Mouse (Mus musculus): ENCODE data around the gene Pbx4. TPM values are rescaled to one million over a fixed set of nuclear protein-coding genes. Genes with fewer than 3 reads are reported as not detected.

Pbx4 gene
- polyA plus RNA-seq, 1 experiment from 2014 or later, result 8.0 TPM

GRCm38 (mm10) chr8:69837057-69837682 lies 4.9 kb downstream of the Pbx4 start:
- CTCF ChIA-PET, result no interaction called here
- H3K27me3 ChIP-seq, result no peaks in the 10 kb centered on the region
- DNase-seq (ENCODE audit: low read depth, low spot score), result no peak
- ATAC-seq, result no peak
- POLR2A ChIA-PET, result no interaction called here
- in situ Hi-C loops (cut with MboI; ENCODE audit: low pct_unique_long_range_greater_than_20kb), result no loop called here
- no peak for TF ChIP-seq CTCF (IDR thresholded peaks at IDR 0.05)

DNA sequence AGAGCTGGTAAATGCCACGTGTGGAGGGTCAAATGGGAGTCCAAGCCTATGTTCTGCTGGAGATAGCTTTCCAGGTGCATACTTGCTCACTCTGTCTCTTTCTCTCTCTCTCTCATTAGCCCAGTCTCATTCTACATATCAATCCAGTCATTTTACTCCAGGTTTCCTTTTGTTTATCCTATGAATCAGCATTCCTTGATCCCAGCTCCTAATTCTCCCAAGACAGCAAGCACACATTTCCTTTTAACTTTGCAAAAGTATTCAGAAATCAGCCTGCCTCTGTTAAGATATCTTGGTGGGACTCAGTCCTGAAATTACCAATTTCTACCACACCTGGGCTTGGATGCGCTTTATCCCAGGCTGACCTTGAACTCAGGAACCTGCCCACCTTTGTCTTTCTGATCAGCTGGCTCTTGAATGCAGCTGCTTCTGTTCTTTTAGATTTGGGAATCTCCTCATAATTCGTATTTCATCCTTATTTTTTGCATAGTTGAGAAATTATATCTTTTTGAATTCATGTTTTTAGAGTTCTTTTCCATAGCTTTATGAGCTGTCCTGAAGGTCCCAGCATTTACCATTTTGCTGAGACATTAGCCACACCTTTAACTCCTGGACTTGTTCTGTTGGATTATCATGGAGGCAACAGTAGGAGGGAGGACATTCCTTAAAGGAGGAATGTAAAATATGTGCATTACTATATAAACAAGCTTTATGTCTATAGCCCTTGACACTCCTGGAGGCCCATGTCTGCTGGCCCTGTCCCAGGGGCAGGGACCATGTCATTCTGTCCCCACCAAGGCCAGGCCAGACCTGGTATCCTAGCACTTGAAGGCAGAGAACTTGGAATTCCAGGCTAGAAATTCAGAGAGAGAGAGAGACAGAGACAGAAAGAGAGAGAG lies 15.1 kb downstream of the Pbx4 start:
- ChIA-PET POLR2A (no interaction called here), CTCF (interaction anchor here (1.0 to 2.1 kb wide), 2 partner anchors 11 to 25 kb away, joined by 3 to 7 read pairs; partner anchors contain the start of gene Lpar2)
- DNase-seq (ENCODE audit: low read depth, low spot score) (no peak), ATAC-seq (no peak)
- H3K27me3 ChIP-seq, result no peaks in the 10 kb centered on the region
- in situ Hi-C loops (cut with MboI; ENCODE audit: low pct_unique_long_range_greater_than_20kb), result no loop called here
- TF ChIP-seq CTCF (IDR thresholded peaks at IDR 0.05), result no peak

GRCm38 (mm10) chr8:69848951-69849350 lies 16.7 kb downstream of the Pbx4 start:
- in situ Hi-C loops (cut with MboI; ENCODE audit: low pct_unique_long_range_greater_than_20kb), result no loop called here
- H3K27me3 ChIP-seq, result no peaks in the 10 kb centered on the region
- POLR2A ChIA-PET, result no interaction called here
- TF ChIP-seq CTCF (IDR thresholded peaks at IDR 0.05), result no peak
- peak; percentile 86 for ATAC-seq
- DNase-seq (ENCODE audit: low read depth, low spot score), result peak; percentile 59
- CTCF ChIA-PET, result no interaction called here

- POLR2A ChIA-PET, result no interaction called here
- CTCF ChIA-PET, result no interaction called here
- ATAC-seq (no peak), DNase-seq (ENCODE audit: low read depth, low spot score) (no peak)
- in situ Hi-C loops (cut with MboI; ENCODE audit: low pct_unique_long_range_greater_than_20kb), result no loop called here
- H3K27me3 ChIP-seq, result no peaks in the 10 kb centered on the region
- no peak for TF ChIP-seq CTCF (IDR thresholded peaks at IDR 0.05)
Measured at GRCm38 (mm10) chr8:69849899-69850298, 17.6 kb downstream of the Pbx4 start.

DNA sequence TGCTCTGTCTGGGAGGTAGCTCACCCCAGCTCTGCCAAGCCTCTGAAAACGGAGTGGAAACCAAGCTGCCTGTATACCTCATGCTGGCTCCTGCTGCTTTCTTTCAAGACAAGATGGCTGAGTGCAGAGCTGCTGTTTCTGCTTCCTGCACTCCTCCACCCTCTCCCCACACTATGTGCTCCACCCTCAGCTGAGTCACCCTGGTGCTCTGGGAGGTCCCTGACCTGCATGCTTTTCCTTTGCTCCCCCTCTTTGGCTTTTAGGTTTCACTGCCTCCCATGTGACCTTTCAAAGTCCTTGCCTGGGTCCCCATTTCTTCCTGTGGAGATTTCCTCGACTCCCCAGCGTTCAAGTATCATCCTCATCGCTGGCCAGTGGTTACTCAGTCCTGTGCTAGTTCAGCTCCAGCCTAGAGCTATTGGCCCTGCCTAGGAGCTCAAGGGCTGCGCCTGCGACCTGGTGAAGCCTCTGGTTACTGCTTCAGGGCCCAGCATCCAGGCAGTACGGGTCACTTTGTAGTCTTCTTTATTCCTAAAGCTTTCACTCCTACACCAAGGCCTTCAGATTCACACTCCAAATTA lies 18.7 kb downstream of the Pbx4 start:
- CTCF ChIA-PET, result no interaction called here
- POLR2A ChIA-PET, result no interaction called here
- no peak for ATAC-seq

GRCm38 (mm10) chr8:69853869-69854268 lies 21.6 kb downstream of the Pbx4 start:
- in situ Hi-C loops (cut with MboI; ENCODE audit: low pct_unique_long_range_greater_than_20kb), result no loop called here
- ATAC-seq (no peak), DNase-seq (ENCODE audit: low read depth, low spot score) (no peak)
- no peak for TF ChIP-seq CTCF (IDR thresholded peaks at IDR 0.05)
- ChIA-PET POLR2A (no interaction called here), CTCF (interaction anchor here (1.0 kb wide), 1 partner anchor 12 kb away, joined by 3 read pairs; no protein-coding TSS in a partner anchor)
- no peaks in the 10 kb centered on the region for H3K27me3 ChIP-seq

More for the DNA sequence above, 18.7 kb downstream of the Pbx4 start:
- H3K27me3 ChIP-seq, result no peaks in the 10 kb centered on the region
- in situ Hi-C loops (cut with MboI; ENCODE audit: low pct_unique_long_range_greater_than_20kb), result no loop called here
- TF ChIP-seq CTCF (IDR thresholded peaks at IDR 0.05), result no peak
- DNase-seq (ENCODE audit: low read depth, low spot score), result no peak

- H3K27me3 ChIP-seq, result no peaks in the 10 kb centered on the region
- ChIA-PET CTCF (no interaction called here), POLR2A (no interaction called here)
- no peak for ATAC-seq
- DNase-seq (ENCODE audit: low read depth, low spot score), result no peak
- in situ Hi-C loops (cut with MboI; ENCODE audit: low pct_unique_long_range_greater_than_20kb), result no loop called here
- TF ChIP-seq CTCF (IDR thresholded peaks at IDR 0.05), result no peak
Measured at GRCm38 (mm10) chr8:69860807-69861206, 28.5 kb downstream of the Pbx4 start.

- in situ Hi-C loops (cut with MboI; ENCODE audit: low pct_unique_long_range_greater_than_20kb), result no loop called here
- ATAC-seq (no peak), DNase-seq (ENCODE audit: low read depth, low spot score) (no peak)
- no peaks in the 10 kb centered on the region for H3K27me3 ChIP-seq
- CTCF ChIA-PET, result no interaction called here
- no peak for TF ChIP-seq CTCF (IDR thresholded peaks at IDR 0.05)
- POLR2A ChIA-PET, result no interaction called here
Measured at GRCm38 (mm10) chr8:69861251-69861650, 29.0 kb downstream of the Pbx4 start.

GRCm38 (mm10) chr8:69863387-69864020 lies 31.2 kb downstream of the Pbx4 start:
- ChIA-PET POLR2A (no interaction called here), CTCF (no interaction called here)
- no peak for DNase-seq (ENCODE audit: low read depth, low spot score)
- no peak for TF ChIP-seq CTCF (IDR thresholded peaks at IDR 0.05)
- no peak for ATAC-seq
- in situ Hi-C loops (cut with MboI; ENCODE audit: low pct_unique_long_range_greater_than_20kb), result no loop called here
- no peaks in the 10 kb centered on the region for H3K27me3 ChIP-seq

- POLR2A ChIA-PET, result no interaction called here
- TF ChIP-seq CTCF (IDR thresholded peaks at IDR 0.05), result no peak
- CTCF ChIA-PET, result no interaction called here
- ATAC-seq (no peak), DNase-seq (ENCODE audit: low read depth, low spot score) (no peak)
- H3K27me3 ChIP-seq, result no peaks in the 10 kb centered on the region
- in situ Hi-C loops (cut with MboI; ENCODE audit: low pct_unique_long_range_greater_than_20kb), result no loop called here
Measured at GRCm38 (mm10) chr8:69864180-69864579, 31.9 kb downstream of the Pbx4 start.

Measured in Patski (cell line).